In the genomic region with DNA sequence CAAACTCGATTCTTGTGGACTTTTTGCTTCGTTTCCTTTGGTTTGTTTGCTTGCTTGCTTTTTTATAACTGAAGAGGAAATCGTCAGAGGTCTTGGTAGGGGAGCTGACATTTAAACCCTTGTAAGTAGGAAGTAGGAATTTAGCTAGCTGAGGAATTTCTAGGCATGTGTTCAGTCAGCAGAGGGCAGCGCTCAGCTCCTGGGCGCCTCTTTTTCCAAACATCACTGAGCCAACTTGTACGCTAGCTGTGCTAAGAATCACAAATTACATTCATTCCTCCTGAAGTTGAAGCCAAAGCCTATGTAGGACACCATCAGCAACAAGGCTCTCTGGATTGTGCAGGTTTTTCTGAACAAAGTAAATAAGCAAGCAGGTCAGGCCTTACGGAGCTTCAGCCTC, we compare ENCODE assay signal across 8 mouse cellular contexts. TPM values are rescaled to one million over a fixed set of nuclear protein-coding genes. Genes with fewer than 3 reads are reported as not detected.
DNase-seq lines count a peak whose midpoint lies in the region; ATAC-seq and TF ChIP-seq lines count a peak whose summit lies in the region.

No protein-coding gene starts in this region.

- WGBS in hindbrain, embryonic 16.5 days: 44% methylated on average over 7 of the region's 7 CpGs
- 45% methylated on average over 7 of the region's 7 CpGs for WGBS in hindbrain, embryonic 12.5 days
- WGBS in kidney, postnatal 0 days: 38% methylated on average over 7 of the region's 7 CpGs

- no peaks in the 10 kb centered on the region for H3K9me3 ChIP-seq in hindbrain, embryonic 16.5 days (ENCODE audit: control insufficient read depth, low read length)
- H3K9me3 ChIP-seq in hindbrain, embryonic 12.5 days (replicated peaks): no peaks in the 10 kb centered on the region
- no peaks in the 10 kb centered on the region for H3K9me3 ChIP-seq in kidney, postnatal 0 days (replicated peaks; ENCODE audit: low read length)

- TF ChIP-seq CTCF in kidney, postnatal 0 days (IDR thresholded peaks at IDR 0.05; ENCODE audit: low read depth): peak; percentile 75

- no peak overlapping the region for H3K9ac ChIP-seq in hindbrain, embryonic 16.5 days (ENCODE audit: low read depth, low read length)
- H3K9ac ChIP-seq in hindbrain, embryonic 12.5 days: no peak overlapping the region
- H3K9ac ChIP-seq in kidney, postnatal 0 days (ENCODE audit: low read depth, low read length): no peak overlapping the region

- H3K36me3 ChIP-seq in hindbrain, embryonic 16.5 days (ENCODE audit: control insufficient read depth, insufficient read depth, low read length): no peaks in the 10 kb centered on the region
- no peaks in the 10 kb centered on the region for H3K36me3 ChIP-seq in hindbrain, embryonic 12.5 days
- H3K36me3 ChIP-seq in kidney, postnatal 0 days (ENCODE audit: insufficient read depth, low read length): no peaks in the 10 kb centered on the region

- H3K4me2 ChIP-seq in hindbrain, embryonic 16.5 days (ENCODE audit: low read length): no peak overlapping the region
- H3K4me2 ChIP-seq in hindbrain, embryonic 12.5 days (replicated peaks): no peak overlapping the region
- H3K4me2 ChIP-seq in kidney, postnatal 0 days (ENCODE audit: low read length): no peak overlapping the region

- H3K4me1 ChIP-seq in hindbrain, embryonic 16.5 days (ENCODE audit: control insufficient read depth, insufficient read depth, low read depth, low read length): no peaks in the 10 kb centered on the region; the same call in 1 of the 2 replicates
- H3K4me1 ChIP-seq in hindbrain, embryonic 12.5 days: no peaks in the 10 kb centered on the region
- peaks cover 4% of the 10 kb centered on the region; the same call in 1 of the 2 replicates for H3K4me1 ChIP-seq in kidney, postnatal 0 days (replicated peaks; ENCODE audit: insufficient read depth, low read length)

- no peaks in the 10 kb centered on the region for H3K27me3 ChIP-seq in hindbrain, embryonic 16.5 days (replicated peaks; ENCODE audit: control insufficient read depth, insufficient read depth, low read length)
- no peaks in the 10 kb centered on the region for H3K27me3 ChIP-seq in hindbrain, embryonic 12.5 days
- no peaks in the 10 kb centered on the region for H3K27me3 ChIP-seq in kidney, postnatal 0 days (ENCODE audit: insufficient read depth, low read length)

- peak; percentile 43; the same call in 1 of the 2 replicates for ATAC-seq in hindbrain, embryonic 16.5 days
- ATAC-seq in hindbrain, embryonic 12.5 days (ENCODE audit: low FRiP score): no peak
- no peak for ATAC-seq in kidney, postnatal 0 days (replicated peaks; ENCODE audit: low FRiP score, low read depth)

- H3K4me3 ChIP-seq in hindbrain, embryonic 16.5 days (ENCODE audit: low read length): no peak overlapping the region
- H3K4me3 ChIP-seq in hindbrain, embryonic 12.5 days: no peak overlapping the region
- H3K4me3 ChIP-seq in kidney, postnatal 0 days (replicated peaks; ENCODE audit: low read depth, low read length): no peak overlapping the region

- DNase-seq in A20 (ENCODE audit: low read depth, low spot score) (peak; percentile 12), adipocyte (ENCODE audit: low spot score) (peak; percentile 65)
- DNase-seq in kidney, postnatal 0 days (ENCODE audit: low spot score): peak; percentile 88
- peak; percentile 48 for DNase-seq in retina, embryonic 14.5 days (ENCODE audit: low spot score)
- no peak for DNase-seq in c-Kit-positive CD71-positive TER-119-positive erythroid progenitor cells, embryonic 14.5 days (ENCODE audit: low spot score)
- DNase-seq in thymus, postnatal 36 days: no peak

- H3K27ac ChIP-seq in hindbrain, embryonic 16.5 days (ENCODE audit: low read depth, low read length): no peak overlapping the region
- H3K27ac ChIP-seq in hindbrain, embryonic 12.5 days: no peak overlapping the region
- no peak overlapping the region; the same call in 1 of the 2 replicates for H3K27ac ChIP-seq in kidney, postnatal 0 days

RNA-seq across cellular contexts. Expression of a gene that starts 7.4 kb away (rescaled TPM):
- 2.1 and 2.6 TPM in 2 replicates for polyA plus RNA-seq in hindbrain, embryonic 16.5 days (2015; fragmentation: Nextera tagmentation; extraction: Ambion mirVana)
- 1.0 and 1.4 TPM in 2 replicates for polyA plus RNA-seq in hindbrain, embryonic 12.5 days (2016; fragmentation: Nextera tagmentation; extraction: Ambion mirVana)
- 2.9 and 3.1 TPM in 2 replicates for polyA plus RNA-seq in kidney, postnatal 0 days (2015; fragmentation: Nextera tagmentation; extraction: Ambion mirVana)

Comparison
In these comparisons a context has a peak if more than half of its experiments do, and no peak if none do; other contexts are left out.
1. DNase-seq: peak in A20 (single experiment), adipocyte (single experiment), kidney, postnatal 0 days (single experiment) and retina, embryonic 14.5 days (single experiment); none in c-Kit-positive CD71-positive TER-119-positive erythroid progenitor cells, embryonic 14.5 days (single experiment) and thymus, postnatal 36 days (0 of 2).